Mouse (Mus musculus): ENCODE results near the gene Phldb3.
"Not testable (repeated sequence)": the region's sequence is repeated elsewhere in the genome, so short reads cannot be mapped to it uniquely, and the experiment has no call there.

Gene Phldb3

DNA sequence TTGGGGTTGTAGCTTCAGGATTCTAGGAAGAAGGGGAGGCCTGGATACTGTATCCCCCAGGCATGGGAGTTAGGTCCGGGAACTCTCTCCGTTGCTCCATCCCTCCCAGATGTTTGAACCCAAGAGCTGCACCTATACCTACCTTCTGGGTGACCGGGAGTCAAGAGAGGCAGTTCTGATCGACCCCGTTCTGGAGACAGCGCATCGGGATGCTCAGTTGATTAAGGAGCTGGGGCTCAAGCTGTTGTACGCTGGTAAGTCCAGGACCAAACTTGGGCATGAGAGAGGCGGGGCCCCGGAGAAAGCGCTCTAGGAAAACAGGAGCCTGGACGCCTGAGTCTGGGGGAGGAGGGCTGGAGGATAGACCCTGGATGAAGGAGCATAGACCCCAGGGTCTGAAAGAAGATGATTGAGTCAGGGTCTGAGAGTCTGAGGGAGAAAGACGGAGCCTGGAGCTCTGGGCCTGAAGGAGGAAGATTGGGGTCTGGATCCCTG is 16.2 kb upstream of the Phldb3 start:
- in situ Hi-C loops (cut with MboI, MseI): no loop called here

DNA sequence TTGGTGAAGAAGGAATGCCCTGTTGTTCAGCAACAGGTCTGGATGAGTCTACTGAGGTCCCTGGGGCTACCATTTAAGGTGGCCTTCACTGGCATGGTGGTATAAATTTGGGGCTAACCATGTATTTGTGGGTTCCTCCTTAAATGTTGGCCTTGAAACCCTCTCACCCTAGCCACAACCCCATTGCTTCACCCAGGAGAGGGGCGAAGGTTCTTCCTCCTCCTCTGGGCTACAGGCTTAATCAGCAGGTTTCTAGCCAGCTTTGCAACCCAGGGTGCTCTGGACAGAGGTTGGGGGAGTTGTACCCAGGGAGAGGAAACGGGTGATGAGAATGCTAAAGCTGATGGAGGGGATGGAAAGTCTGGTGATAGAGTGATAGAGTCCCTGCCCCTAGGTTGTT is 15.1 kb upstream of the Phldb3 start:
- in situ Hi-C loops (cut with MboI, MseI): no loop called here

DNA sequence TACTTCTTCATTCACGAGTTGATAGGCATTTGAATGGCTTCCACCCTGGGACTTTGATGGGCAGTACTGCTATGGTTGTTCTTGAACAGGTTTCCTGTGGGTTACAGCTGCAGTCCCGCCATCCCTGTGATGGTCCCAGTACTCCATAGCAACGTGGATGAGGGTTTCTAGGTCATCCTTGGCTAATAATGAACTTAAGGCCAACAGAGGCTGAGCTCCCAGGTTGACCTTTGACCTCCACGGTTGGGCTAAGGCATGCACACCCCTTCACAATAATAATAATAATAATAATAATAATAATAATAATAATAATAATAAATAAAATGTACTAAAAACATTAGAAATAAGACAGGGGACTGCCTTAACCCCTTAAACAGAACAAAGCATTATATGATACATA is 12.4 kb upstream of the Phldb3 start:
- in situ Hi-C loops (cut with MboI, MseI): no loop called here

DNA sequence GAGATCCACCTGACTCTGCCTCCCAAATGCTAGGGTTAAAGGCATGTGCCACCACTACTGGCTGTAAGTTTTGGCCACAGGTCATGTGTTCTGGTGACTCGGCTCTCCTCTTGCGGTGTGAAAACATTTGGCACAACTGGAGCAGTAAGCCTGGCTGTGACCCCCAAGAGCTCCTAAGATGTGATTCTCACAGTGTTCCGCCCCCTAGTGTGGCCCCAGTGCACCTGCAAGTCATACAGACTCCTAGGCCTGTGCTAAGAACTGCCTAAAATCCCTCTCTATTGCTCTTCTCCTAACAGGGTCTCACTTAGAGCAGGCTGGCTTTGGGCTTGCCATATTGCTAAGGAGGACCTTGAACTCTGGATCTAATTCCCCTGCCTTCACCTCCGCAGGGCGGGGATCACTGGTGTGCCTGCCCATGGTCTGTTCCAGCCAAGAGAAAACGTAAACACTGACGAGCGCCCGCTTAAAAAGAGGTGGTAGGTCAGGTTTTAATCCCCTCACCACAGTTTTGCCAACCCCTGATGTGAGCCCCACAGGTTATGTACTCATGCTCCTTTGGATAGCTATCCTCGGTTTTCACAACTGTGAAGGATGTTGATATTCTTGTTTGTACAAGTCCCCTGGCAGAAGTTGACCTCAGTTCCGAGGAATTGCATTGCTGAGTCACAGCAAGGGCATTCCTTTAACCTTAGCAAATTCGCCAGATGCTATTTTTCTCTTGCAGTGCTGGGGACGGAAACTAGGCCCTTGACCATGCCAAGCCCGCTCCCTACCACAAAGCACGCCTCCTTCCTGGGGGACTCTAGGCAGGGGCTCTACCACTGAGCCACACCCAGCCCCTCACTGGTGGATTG is 11.1 kb upstream of the Phldb3 start:
- in situ Hi-C loops (cut with MboI, MseI): no loop called here

DNA sequence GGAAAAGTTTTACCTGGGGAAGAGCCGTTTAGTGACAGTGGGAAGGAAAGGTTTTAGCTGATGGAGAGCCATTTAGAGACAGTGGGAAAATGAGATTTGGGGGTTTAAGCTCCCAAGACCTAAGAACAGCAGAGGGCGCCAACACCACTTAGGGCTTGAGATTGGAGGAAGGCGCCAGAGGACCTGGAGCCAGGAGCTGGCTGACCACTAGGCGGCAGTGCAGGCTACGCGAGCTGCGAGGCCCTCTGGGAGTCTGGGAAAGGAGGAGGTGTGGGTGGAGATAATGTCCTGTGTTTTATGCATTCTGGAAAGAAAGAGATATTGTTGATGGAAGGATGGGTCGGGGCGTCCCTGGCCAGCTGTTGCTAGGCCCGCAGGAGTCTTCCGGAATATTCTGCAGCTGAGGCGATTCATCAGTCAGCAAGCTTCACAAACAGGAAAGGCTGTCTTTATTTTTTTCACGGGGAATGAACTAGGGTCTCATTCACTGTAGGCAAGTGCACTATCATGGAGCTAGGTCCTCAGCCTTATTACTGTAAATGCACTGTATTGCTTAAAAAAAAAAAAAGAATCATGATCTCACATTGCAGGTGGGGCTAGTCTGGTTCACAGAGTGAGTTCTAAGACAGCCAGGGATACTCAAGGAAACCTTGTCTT is 9.5 kb upstream of the Phldb3 start:
- in situ Hi-C loops (cut with MboI, MseI): no loop called here

DNA sequence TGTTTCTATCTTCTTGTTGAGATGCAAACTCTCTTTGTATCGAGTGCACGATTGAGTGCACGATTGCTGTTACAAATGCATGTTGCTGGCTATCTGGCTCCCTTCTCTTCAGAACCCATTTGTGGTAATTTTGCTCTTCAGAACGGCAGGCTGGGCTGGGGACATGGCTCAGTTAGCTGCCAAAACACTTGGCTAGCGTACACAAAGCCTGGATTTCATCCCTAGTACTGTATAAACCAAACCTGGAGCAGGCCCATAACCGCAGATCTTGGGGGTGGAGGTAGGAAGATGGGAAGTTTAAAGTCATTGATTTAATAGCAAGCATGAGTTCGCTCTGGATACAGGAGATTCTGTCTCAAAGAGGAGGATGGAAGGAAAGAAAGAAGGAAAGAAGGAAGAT is 5.0 kb upstream of the Phldb3 start:
- in situ Hi-C loops (cut with MboI, MseI): loop anchor here (5.0 kb wide), 1 partner anchor 37 kb away; no protein-coding TSS in a partner anchor

DNA sequence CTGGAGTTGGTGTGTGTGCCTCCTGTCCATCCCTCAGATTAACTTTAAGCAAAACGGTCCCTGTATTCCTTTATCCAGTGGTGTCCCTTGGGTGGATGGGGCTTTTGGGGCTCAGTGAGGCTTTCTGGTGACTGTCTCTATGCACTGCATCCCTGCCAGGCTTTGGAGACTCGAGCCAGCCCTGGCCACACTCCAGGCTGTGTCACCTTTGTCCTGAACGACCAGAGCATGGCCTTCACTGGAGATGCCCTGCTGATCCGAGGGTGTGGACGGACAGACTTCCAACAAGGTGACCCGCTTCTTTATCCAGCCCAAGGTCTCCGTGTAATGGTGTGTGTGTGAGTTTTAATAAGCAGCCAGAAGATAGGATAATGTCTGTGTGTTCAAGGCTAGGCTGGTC is 4.5 kb upstream of the Phldb3 start:
- in situ Hi-C loops (cut with MboI, MseI): loop anchor here (5.0 kb wide), 1 partner anchor 36 kb away; no protein-coding TSS in a partner anchor

DNA sequence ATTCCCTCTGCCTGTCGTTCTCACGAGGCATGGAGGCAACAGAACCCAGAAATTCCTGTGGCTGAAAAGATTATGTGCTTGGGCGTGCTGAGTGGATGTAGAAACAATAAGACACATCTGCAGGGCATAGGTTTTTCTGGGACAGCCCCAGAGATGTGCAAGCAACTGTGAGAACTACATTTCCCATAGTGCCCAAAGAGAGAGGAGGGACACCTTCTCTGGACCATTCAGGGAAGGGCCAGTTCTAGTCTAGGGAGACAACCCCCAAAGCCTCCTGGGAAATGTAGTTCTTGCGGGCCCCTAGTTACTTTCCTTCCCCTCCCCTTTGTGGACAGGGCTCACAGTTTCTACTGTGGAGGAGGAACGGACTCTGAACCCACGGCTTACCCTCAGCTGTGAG is 2.5 kb upstream of the Phldb3 start:
- in situ Hi-C loops (cut with MboI, MseI): loop anchor here (5.0 kb wide), 1 partner anchor 34 kb away; no protein-coding TSS in a partner anchor

DNA sequence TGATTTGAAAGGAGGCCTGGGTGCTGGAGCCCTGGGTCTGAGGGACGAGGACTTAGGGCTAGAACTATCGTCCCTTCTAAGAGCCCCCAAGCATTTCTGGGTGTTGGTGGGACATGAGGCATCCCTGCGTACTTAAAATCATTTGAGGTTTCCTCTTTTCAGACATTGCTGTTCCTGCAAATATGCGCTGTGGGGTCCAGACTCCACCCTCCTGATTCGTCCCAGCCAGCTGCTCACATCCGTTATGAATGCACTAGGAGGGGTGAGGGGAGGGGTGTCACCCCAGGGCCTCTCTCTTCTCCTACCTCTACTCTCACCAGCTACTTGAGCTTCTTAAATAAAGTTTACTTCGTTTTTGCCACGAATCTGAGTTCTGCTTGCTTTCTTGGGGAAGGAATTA is 2.0 kb upstream of the Phldb3 start:
- in situ Hi-C loops (cut with MboI, MseI): loop anchor here (5.0 kb wide), 1 partner anchor 34 kb away; no protein-coding TSS in a partner anchor

DNA sequence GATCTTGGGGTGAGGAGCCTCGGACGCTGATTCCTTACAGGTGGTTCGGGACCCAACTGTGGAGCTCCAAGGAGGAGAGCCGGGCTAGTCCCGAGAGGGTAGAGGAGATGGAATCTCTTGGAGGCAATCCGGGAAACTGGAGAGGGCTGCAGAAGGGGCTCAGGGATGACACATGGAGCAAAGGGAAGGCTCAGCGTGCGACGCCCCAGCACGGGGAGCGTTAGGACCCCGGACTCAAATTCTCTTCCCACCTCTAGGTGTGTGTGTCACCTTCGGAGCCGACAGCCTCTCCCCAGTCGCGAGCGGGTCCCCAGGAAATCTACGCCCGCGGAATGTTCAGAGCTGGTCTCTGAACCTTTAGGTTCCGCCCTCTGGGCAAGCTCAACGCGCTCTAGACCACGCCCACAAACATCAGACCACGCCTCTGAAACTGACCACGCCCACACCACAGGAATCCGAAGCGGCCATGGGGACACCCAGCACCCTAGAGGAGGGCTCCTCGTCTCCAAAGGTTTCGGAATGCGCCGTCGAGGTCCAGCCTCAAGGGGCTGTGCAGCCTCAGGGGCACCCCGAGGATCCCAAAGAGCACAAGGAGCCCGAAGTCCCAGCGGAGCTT is 424 bp downstream of the Phldb3 start:
- in situ Hi-C loops (cut with MboI, MseI): no loop called here

DNA sequence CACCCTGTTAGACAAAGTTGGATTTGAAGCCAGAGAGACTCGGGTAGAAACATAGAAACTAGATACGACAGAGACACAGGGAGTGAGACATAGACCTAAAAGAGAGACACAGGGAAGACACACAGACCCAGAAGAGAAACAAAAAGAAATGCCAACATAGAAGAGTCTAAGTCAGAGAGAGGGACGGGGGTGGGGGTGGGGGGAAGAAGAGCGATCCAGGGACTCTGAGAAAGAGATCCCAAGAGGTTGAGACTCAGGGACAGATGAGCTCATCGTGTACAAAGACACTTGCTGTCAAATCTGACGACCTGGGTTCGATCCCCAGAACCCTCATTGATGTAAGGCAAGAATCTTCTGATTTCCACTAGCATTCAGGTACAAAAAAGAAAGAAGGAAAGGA is 1.1 kb downstream of the Phldb3 start:
- in situ Hi-C loops (cut with MboI, MseI): no loop called here

DNA sequence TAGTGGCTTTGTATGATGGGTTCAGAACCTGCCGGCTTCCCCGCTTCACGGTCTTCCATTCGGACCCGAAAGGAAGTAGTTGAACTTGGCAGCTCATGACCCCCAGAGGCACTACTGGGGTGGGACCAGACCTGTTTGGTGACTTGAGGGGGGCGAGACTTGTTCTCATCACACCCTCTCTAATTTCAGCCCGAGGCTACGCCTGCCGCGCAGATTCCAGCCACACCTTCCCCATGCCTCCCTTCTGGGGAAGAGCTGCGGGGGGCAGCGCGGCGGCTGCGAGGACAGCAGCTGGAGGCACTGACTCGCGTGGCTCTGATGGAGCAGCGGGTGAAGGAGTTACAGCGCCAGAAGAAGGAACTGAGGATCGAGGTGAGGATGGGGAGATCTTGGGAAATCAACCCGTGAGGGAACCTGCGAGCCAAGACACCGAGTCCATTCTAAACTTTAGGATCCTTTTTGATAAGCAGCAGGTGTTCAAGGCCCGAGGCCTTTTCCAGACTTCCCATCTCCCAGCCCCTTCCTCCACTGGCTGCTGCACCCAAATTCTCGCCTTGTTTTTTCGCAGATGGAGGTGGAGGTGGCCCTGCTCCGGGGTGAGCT is 1.8 kb downstream of the Phldb3 start:
- in situ Hi-C loops (cut with MboI, MseI): no loop called here

DNA sequence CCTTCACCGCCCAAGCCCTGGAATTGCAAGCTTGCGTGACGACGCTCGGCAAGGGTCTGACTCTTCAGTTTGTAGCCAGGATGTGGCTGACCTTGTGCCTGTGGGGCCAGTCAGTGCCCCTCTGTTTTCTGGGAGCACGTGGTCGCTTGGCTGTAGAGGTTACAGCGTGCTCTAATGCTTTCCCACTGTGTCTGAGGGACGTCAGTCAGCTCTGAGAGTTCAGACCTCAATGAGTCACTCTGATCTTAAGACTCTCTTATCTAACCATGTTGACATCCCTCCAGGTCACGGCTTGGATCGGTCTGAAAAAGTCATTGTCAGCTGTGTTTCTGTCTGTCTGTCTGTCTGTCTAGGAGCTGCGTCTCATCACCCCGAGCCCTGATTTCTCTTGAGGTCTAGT is 4.3 kb downstream of the Phldb3 start:
- in situ Hi-C loops (cut with MboI, MseI): no loop called here

DNA sequence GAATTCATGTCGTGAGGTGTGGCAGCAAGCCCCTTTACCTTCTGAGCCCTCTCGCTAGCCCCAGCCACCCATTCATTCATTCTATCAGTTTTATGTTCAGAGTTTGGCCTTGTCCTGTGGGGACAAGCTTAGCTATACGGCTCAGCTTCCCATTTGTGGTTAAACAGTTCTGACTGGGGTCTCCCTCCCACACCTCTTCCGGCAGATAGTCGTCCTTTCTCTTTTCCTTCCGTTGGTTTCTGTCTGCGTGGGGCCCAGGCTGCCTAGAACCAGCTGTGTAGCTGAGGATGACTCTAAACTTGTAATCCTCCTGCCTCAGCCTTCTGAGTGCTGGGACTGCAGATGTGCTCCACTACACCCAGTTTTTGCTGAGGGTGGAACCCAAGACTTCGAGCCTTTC is 7.2 kb downstream of the Phldb3 start:
- in situ Hi-C loops (cut with MboI, MseI): no loop called here

DNA sequence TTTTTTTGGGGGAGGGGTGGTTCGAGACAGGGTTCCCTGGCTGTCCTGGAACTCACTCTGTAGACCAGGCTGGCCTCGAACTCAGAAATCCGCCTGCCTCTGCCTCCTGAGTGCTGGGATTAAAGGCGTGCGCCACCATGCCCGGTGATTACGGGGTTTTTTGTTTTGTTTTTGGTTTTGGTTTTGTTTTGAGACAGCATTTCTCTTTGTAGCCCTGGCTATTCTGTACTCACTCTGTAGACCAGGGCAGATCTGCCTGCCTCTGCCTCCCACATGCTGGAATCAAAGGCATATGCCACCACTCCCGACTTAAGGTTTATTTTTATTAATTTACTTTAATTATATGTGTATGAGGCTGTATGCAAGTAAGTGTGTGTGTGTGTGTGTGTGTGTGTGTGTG is 7.8 kb downstream of the Phldb3 start:
- in situ Hi-C loops (cut with MboI, MseI): not testable (repeated sequence)

DNA sequence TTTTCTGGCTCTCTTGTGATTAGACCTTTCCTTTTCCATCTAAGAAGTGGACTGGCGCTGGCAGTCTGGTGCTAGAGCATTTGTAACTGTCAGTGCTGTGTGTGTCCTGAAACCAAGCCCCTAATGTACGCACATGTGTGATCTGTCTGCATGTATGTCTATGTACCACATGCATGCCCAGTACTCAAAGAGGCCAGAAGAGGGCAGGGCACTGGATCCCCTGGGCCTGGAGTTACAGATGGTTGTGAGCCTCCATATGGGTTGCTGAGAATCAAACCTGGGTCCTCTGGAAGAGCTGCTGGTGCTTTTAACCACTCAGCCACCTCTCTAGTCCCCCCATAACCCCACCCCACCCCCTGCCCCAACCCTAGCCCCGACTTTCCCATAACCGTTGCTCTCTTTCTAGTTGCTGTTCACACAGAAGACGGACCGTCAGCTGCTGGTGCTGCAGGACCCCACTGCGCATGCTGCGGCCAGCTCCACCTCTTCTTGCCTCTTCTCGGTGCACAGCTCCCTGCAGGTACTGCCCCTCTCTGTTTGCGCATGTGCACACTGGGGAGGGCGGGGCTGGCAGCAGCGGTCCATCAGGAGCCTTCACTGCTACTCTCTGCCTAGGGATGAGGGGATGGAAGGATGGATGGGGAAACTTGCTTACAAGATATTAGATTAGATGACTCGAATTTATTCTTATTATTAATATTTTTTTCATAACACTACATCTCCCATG is 9.3 kb downstream of the Phldb3 start:
- in situ Hi-C loops (cut with MboI, MseI): no loop called here

DNA sequence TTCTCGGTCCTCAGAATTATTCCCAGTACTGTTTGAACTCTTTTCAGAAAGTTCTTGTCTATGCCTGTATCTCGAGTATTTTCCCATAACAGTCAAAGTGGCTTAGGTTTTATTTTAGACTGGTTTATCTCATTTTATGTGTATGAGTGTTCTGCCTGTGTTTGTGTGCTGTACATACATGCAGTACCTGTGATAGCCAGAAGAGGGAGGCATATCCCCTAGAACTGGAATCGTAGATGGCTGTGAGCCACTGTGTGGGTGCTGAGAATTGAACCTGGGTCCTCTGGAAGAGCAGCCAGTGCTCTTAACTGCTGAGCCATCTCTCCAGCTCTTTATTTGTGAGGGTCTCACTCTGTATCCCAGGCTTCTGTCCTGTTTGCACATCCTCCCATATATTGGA is 10.6 kb downstream of the Phldb3 start:
- in situ Hi-C loops (cut with MboI, MseI): no loop called here

DNA sequence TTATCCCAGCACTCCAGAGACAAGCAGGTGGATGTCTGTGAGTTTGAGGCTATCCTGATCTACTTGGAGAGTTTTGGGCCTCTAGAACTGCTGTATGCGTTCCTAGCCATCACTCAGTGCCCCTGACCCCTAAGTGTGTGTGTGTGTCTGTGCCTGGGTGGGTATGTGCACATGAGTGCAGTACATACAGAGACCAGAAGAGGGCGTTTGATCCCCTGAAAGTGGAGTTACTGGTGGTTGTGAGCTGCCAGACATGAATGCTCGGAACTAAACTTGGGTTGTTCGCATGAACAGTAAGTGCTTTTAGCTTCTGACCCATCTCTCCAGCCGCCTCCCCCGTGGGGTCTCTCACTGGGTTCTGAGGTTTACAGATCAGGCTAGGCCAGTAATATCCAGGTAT is 12.4 kb downstream of the Phldb3 start:
- in situ Hi-C loops (cut with MboI, MseI): no loop called here

DNA sequence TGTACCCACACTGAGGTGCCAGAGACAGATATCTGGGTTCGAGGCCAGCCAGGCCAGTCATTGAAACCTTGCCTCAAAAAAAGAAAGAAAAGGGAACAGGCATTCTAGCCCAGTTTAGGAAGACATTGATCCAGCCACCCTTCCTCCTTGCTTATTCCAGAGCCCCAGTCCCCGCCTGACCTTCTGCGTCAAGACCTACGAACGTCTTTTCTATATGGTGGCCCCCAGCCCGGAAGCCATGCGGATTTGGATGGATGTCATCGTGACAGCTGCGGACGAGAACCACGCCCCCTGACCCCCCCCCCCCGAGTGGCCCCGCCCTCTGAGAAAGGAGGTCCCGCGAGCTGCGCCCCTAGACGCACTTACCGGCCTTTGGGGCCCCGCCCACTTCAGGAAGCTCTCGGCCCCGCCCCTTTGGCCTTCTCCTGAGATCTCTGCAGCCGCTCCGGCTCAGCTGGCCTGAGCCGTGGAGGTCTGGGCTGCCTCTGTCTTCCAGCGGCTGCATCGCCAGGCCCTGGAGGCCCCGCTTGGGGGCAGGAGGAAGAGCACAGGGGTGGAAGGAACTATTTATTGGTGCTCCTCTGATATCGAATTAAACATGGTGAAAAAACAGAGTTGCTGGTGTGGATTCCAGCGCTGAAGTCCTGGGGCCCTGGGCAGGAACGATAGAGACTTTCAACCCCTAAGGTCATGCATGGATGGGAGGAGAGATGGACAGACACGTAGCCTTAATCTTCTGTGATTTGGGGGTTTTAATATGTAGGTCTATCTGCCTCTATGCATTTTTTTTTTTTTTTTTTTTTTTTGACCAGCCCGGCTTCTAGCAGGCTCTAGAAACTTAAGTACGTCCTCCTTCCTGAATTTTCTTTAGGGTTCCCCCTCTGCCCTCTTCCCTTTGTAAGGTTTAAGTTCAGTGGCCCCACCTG is 18.4 kb downstream of the Phldb3 start:
- in situ Hi-C loops (cut with MboI, MseI): no loop called here

DNA sequence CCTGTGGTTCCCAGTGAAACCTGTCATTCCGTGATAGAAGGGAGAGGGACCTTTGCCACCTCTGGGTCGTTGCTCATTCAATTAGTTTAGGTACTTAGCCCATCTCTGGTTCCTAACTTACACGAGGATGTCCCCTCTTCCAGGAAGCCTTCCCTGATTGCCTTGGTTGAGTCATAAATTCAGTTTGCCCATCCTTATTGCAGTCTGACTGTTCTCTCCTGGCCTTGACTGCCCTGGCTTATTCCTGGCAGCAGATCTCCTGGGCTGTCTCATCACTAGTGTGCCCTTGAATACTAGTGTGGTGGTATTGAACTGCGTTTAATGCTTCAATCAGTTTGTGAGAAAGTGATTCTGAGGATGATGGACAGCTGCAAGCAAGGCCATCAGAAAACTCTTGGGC is 19.1 kb downstream of the Phldb3 start:
- in situ Hi-C loops (cut with MboI, MseI): no loop called here

Measured in regulatory T cell (primary cell).